Mouse (Mus musculus) urinary bladder, postnatal 10 days (tissue): Measurements from ENCODE around the gene 9430007A20Rik.
"Not testable (repeated sequence)": the region's sequence is repeated elsewhere in the genome, so short reads cannot be mapped to it uniquely, and the experiment has no call there.

Experiments used
- DNase-seq: peaks from one replicate; pipeline ENCODE4 v3.0.0; 2022; ENCODE audit warnings: low spot score

Gene 9430007A20Rik

GRCm38 (mm10) chr4:144519522-144519921 is at the start of gene 9430007A20Rik:
Gene 9430007A20Rik, plus strand, starts transcription at chr4:144519822.
- DNase-seq, result no peak

- DNase-seq, result no peak
These were observed 26.3 kb upstream of the 9430007A20Rik start for GRCm38 (mm10) chr4:144493331-144493730.

- no peak for DNase-seq
These were observed 13.1 kb upstream of the 9430007A20Rik start for GRCm38 (mm10) chr4:144506518-144506917.

GRCm38 (mm10) chr4:144544689-144545088 is 25.1 kb downstream of the 9430007A20Rik start:
- DNase-seq, result no peak

- not testable (repeated sequence) for DNase-seq
These were observed 25.7 kb downstream of the 9430007A20Rik start for GRCm38 (mm10) chr4:144545339-144545738.

- DNase-seq, result no peak
These were observed 31.5 kb downstream of the 9430007A20Rik start for GRCm38 (mm10) chr4:144551156-144551555.

- no peak for DNase-seq
These were observed 40.2 kb downstream of the 9430007A20Rik start for GRCm38 (mm10) chr4:144559792-144560191.

- no peak for DNase-seq
These were observed 41.6 kb downstream of the 9430007A20Rik start for GRCm38 (mm10) chr4:144561205-144561604.

GRCm38 (mm10) chr4:144565034-144565433 is 45.4 kb downstream of the 9430007A20Rik start, which contains the start of gene Gm13124:
Gene Gm13124, minus strand, starts transcription at chr4:144565134.
- DNase-seq, result no peak

GRCm38 (mm10) chr4:144567752-144568151 is 48.1 kb downstream of the 9430007A20Rik start:
- no peak for DNase-seq
